Mouse (Mus musculus) limb, embryonic 14.5 days (tissue): ENCODE results near the gene Pola1. TPM values are rescaled to one million over a fixed set of nuclear protein-coding genes. Genes with fewer than 3 reads are reported as not detected.
A peak's percentile ranks its signal among the peaks of the same experiment; 100 is the strongest.

ENCODE experiments used
- ATAC-seq: fragments of 200-750 bp; cut with Nextera tagmentation; 2 replicates; pipeline ENCODE4 v1.8.0; 2017; ENCODE audit warnings: low read depth, moderate number of reproducible peaks, moderate TSS enrichment; ENCODE audit not compliant: low FRiP score
- DNase-seq: peaks from one replicate; pipeline ENCODE4 v3.0.0-alpha.2; 2015; ENCODE audit warnings: low spot score
- H3K27ac ChIP-seq: fragments of 300-500 bp; sonication (generic); replicated peaks from 2 replicates; pipeline ENCODE4 v1.5.1; 2014; ENCODE audit warnings: low read depth, mild to moderate bottlenecking, low read length, moderate library complexity, mixed read lengths
- H3K27me3 ChIP-seq: fragments of 300-500 bp; sonication (generic); 2 replicates; pipeline ENCODE4 v1.6.1; 2014; ENCODE audit warnings: low read length, mixed read lengths; ENCODE audit not compliant: control insufficient read depth, insufficient read depth
- H3K36me3 ChIP-seq: fragments of 300-500 bp; sonication (generic); 2 replicates; pipeline ENCODE4 v1.6.1; 2014; ENCODE audit warnings: mild to moderate bottlenecking, low read length, moderate library complexity, mixed read lengths; ENCODE audit not compliant: control insufficient read depth, insufficient read depth
- H3K4me1 ChIP-seq: fragments of 300-500 bp; sonication (generic); 2 replicates; pipeline ENCODE4 v1.6.1; 2014; ENCODE audit warnings: antibody characterized with exemption, low read length, mixed read lengths; ENCODE audit not compliant: control insufficient read depth, insufficient read depth
- H3K4me2 ChIP-seq: fragments of 300-500 bp; sonication (generic); replicated peaks from 2 replicates; pipeline ENCODE4 v1.6.1; 2014; ENCODE audit warnings: low read depth, mild to moderate bottlenecking, low read length, moderate library complexity; ENCODE audit not compliant: severe bottlenecking
- H3K4me3 ChIP-seq: fragments of 300-500 bp; sonication (generic); replicated peaks from 2 replicates; pipeline ENCODE4 v1.5.1; 2014; ENCODE audit warnings: low read length
- H3K9ac ChIP-seq: fragments of 300-500 bp; sonication (generic); 2 replicates; pipeline ENCODE4 v1.6.1; 2014; ENCODE audit warnings: mild to moderate bottlenecking, low read depth, low read length, moderate library complexity; ENCODE audit not compliant: severe bottlenecking
- H3K9me3 ChIP-seq: fragments of 300-500 bp; sonication (generic); 2 replicates; pipeline ENCODE4 v1.6.1; 2016; ENCODE audit warnings: low read length; ENCODE audit not compliant: control insufficient read depth
- POLR2A ChIP-seq: fragments of 200-500 bp; IDR thresholded peaks from 2 replicates; pipeline ENCODE4 v1.8.0; 2012; ENCODE audit warnings: inconsistent platforms, mild to moderate bottlenecking, moderate library complexity, borderline replicate concordance; ENCODE audit not compliant: insufficient read depth, insufficient read length; ENCODE audit errors: extremely low read depth
- WGBS: fragments of 180-500 bp; shearing (Covaris S2); extraction: QIAGEN DNeasy Blood & Tissue Kit; methylation state at CpG from one replicate; pipeline ENCODE4 v1.1.7; 2014; 5-methylcytosine and 5-hydroxymethylcytosine counted together
- polyA plus RNA-seq, 2 experiments: library from polyadenylated mRNA; depleted of rRNA in 1 of 2; stranded (reverse) in 1 of 2; unstranded in 1 of 2; fragments of >200 nt; fragmentation: Nextera tagmentation in 1 of 2; extraction: Ambion mirVana in 1 of 2; gene quantifications; 2 replicates each; pipeline versions ENCODE4 v1.2.1 to v1.2.3; 2012 to 2014

Pola1 gene
- polyA plus RNA-seq, 2 experiments, result 9.2 to 14.2 TPM

DNA sequence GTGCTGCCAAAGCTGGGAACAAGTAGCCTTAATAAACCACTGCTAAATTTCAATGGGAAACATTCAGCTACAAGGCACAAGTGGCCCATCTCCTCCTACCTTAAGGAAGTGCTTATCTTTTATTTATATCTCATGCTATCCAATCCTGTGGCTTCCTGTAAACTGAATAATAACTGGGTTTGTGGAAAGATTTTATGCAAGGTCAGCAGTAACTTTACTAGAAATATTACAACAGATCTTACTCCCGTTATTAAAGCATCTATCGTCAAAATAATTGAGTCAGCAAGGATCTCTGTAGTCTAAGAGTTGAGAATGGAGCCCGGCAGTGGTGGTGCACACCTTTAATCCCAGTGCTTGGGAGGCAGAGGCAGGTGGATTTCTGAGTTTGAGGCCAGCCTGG is 11.6 kb upstream of the Pola1 start:
- no peak overlapping the region for H3K9ac ChIP-seq
- H3K36me3 ChIP-seq, result no peaks in the 10 kb centered on the region
- H3K4me3 ChIP-seq, result no peak overlapping the region
- H3K27me3 ChIP-seq, result no peaks in the 10 kb centered on the region
- DNase-seq, result no peak
- ATAC-seq, result no peak
- H3K4me2 ChIP-seq, result no peak overlapping the region
- no peak overlapping the region for H3K27ac ChIP-seq
- 84% methylated on average over 3 of the region's 3 CpGs for WGBS
- TF ChIP-seq POLR2A, result no peak
- no peaks in the 10 kb centered on the region for H3K9me3 ChIP-seq
- H3K4me1 ChIP-seq, result no peaks in the 10 kb centered on the region

DNA sequence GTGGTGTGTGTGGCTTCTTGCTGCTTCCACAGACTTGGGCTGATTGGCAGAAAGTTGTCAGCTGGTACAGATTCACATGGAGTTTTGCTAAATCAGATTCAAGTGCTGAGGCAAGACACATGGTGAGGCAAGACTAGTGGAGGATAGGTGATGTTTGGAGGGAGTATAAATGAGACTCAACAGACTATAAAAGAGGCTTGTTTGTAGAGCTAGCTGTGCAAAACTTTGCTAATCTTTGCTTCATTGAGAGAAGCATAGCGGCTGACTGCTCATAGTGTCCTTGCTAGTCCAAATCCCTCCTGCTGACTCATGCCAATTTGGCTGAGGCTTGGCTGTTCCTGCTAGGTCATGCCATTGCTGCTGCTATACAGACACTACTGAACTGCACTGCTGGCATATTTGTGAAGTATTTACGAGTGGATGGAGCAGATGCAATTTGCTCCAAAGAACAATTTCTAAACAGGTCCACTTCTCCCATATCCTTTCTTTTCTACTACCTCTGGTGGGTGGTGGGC is 3.0 kb upstream of the Pola1 start:
- Histone ChIP-seq H3K27ac (no peak overlapping the region), H3K4me3 (no peak overlapping the region), H3K4me1 (no peaks in the 10 kb centered on the region), H3K9ac (no peak overlapping the region), H3K36me3 (no peaks in the 10 kb centered on the region), H3K27me3 (no peaks in the 10 kb centered on the region), H3K9me3 (no peaks in the 10 kb centered on the region), H3K4me2 (no peak overlapping the region)
- 72% methylated on average over 2 of the region's 2 CpGs for WGBS
- TF ChIP-seq POLR2A, result no peak
- DNase-seq (no peak), ATAC-seq (no peak)

DNA sequence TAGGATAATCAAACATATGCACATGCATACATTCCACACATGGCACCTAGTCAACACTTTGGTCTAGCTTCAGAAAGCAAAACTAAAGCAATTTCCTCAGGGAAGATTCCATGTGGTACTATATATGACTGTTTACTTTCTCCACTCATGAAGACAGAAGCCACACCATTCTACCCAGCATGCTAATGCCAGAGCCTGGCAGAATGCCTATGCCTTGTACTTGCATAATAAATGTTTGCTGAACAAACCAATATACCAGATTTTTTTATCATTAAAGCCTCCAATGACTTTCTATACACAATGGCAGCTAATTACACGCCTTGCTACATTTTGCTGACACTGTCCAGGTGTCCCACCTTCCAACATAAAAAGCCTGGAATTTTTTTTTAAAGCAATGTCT is 1.7 kb downstream of the Pola1 start:
- Histone ChIP-seq H3K9me3 (no peaks in the 10 kb centered on the region), H3K27me3 (no peaks in the 10 kb centered on the region), H3K27ac (no peak overlapping the region), H3K4me2 (peak overlapping the region; percentile 53), H3K36me3 (no peaks in the 10 kb centered on the region), H3K4me3 (no peak overlapping the region), H3K4me1 (no peaks in the 10 kb centered on the region), H3K9ac (no peak overlapping the region)
- no peak for ATAC-seq
- DNase-seq, result no peak
- 53% methylated on average over 1 of the region's 1 CpGs for WGBS
- TF ChIP-seq POLR2A, result no peak

DNA sequence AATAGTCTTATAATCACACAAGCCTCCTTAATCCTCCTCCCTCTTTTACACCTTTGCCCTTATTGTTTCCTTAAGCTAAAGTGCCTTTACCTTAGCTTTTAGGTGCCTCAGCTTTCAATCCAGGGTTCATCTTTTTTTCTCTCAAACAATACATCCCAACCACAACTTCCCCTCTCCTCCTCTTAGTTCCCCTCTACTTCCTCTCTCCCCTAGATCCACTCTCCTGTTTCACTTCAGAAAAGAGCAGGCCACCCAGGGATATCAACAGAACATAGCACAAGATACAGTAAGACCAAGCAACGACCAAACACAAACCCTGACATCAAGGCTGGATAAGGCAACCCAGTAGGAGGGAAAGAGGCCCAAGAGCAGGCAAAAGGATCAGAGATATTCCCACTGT is 29.7 kb downstream of the Pola1 start:
- no peaks in the 10 kb centered on the region for H3K36me3 ChIP-seq
- DNase-seq (no peak), ATAC-seq (no peak)
- TF ChIP-seq POLR2A, result no peak
- no peaks in the 10 kb centered on the region for H3K4me1 ChIP-seq
- no peaks in the 10 kb centered on the region for H3K9me3 ChIP-seq
- no peaks in the 10 kb centered on the region for H3K27me3 ChIP-seq
- no peak overlapping the region for H3K9ac ChIP-seq
- no peak overlapping the region for H3K4me3 ChIP-seq
- H3K4me2 ChIP-seq, result no peak overlapping the region
- H3K27ac ChIP-seq, result no peak overlapping the region
- 76% methylated on average over 1 of the region's 1 CpGs for WGBS

DNA sequence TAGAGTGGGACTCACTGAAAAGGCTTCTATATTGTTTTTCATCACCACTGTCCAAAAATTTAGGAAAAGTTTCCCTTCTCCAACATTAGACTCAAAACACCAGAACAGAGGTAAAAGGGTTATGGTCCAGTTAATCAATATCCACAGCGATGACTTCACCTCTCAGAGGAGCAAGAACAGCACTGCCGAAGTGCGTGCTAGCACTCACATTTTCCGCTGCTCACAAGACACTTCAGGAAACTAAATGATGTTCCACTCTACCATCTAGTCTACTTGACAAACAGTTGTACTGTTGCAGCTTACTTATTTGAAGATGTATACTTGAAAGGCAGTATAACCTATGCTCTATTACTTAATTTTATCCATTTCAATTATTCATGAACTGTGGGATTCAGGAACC is 37.7 kb downstream of the Pola1 start:
- WGBS, result 90% methylated on average over 4 of the region's 4 CpGs
- H3K36me3 ChIP-seq, result no peaks in the 10 kb centered on the region
- H3K27me3 ChIP-seq, result no peaks in the 10 kb centered on the region
- no peak overlapping the region for H3K4me2 ChIP-seq
- no peak for TF ChIP-seq POLR2A
- ATAC-seq (no peak), DNase-seq (no peak)
- no peaks in the 10 kb centered on the region for H3K4me1 ChIP-seq
- no peaks in the 10 kb centered on the region for H3K9me3 ChIP-seq
- H3K9ac ChIP-seq, result no peak overlapping the region
- no peak overlapping the region for H3K4me3 ChIP-seq
- no peak overlapping the region for H3K27ac ChIP-seq

DNA sequence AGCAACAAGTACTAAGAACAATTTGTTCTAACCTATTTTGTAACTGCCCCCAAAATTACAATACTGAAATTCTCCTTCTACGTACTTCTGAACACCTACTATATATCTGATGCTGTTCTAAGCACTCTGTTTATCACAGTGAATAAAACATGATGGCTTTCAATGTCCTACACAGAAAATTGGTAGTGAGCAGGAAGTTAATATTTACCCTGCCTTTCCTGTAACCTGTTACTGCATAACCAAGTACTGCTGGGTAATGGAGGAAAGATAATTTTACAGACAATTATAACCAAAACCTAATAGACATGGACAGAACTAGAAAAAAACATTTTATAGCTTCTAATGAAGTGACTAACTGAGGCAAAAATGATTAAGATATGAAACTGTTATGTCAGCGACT is 51.0 kb downstream of the Pola1 start:
- Histone ChIP-seq H3K4me1 (no peaks in the 10 kb centered on the region), H3K4me3 (no peak overlapping the region), H3K27ac (no peak overlapping the region), H3K9ac (no peak overlapping the region), H3K36me3 (no peaks in the 10 kb centered on the region), H3K9me3 (no peaks in the 10 kb centered on the region), H3K4me2 (no peak overlapping the region), H3K27me3 (no peaks in the 10 kb centered on the region)
- 90% methylated on average over 2 of the region's 2 CpGs for WGBS
- no peak for TF ChIP-seq POLR2A
- DNase-seq, result no peak
- no peak for ATAC-seq
